Comparison of ENCODE assay signal across 10 mouse cellular contexts in the genomic region with DNA sequence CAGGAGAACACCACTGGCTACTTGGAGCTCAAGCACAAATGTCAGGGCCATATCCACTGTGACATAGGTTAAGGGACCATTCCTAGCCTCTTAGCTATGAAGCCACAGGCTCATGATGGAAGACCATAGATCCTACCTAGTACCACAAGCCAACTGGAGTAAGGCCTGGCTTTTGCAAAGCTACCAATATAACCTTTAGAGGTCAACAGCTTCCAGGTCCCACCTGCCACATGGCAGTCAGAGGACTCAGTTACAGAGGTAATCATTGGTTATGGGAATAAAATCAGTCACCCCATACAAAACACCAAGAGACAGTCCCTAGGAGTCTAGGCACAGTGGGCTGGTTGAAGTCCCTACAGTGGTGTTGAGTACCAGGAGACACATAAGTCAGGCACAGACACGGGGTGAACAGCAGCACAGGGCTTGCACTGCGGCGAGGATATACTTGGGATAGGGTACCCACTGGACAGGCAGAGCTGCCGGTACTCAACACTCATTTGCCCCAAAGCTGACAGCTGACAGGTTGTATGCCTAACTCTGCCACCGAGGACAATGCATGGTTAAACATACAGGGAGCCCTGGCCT. TPM values are rescaled to one million over a fixed set of nuclear protein-coding genes. Genes with fewer than 3 reads are reported as not detected.
"Had no signal": no experiment of that assay in that cellular context is flagged by ENCODE, and none has a peak within 500 bp of the region (broad histone marks: within the 10 kb centered on the region; RNA-seq: fewer than 3 reads in every experiment).

No protein-coding gene starts in this region.

- H3K4me1 ChIP-seq: limb, embryonic 12.5 days; lung, embryonic 15.5 days; megakaryocyte, embryonic 14.5 days had no signal

- DNase-seq: right cerebral cortex, postnatal 4 days; thymus, adult 18-20 months had no signal

- H3K27ac ChIP-seq: kidney, postnatal 0 days; layer of hippocampus, adult 2 months; limb, embryonic 12.5 days; liver, embryonic 13.5 days; lung, embryonic 15.5 days; macrophage had no signal

- H3K4me2 ChIP-seq: limb, embryonic 12.5 days; liver, embryonic 13.5 days; lung, embryonic 15.5 days had no signal

- H3K9me3 ChIP-seq: limb, embryonic 12.5 days; liver, embryonic 13.5 days; lung, embryonic 15.5 days; megakaryocyte, embryonic 14.5 days had no signal

- H3K9ac ChIP-seq: liver, embryonic 13.5 days; liver, postnatal 0 days; lung, embryonic 15.5 days had no signal

- H3K27me3 ChIP-seq: limb, embryonic 12.5 days; liver, embryonic 13.5 days; lung, embryonic 15.5 days; megakaryocyte, embryonic 14.5 days had no signal

- H3K4me3 ChIP-seq: layer of hippocampus, adult 2 months; limb, embryonic 12.5 days; liver, embryonic 13.5 days; lung, embryonic 15.5 days; megakaryocyte, embryonic 14.5 days had no signal

RNA-seq across cellular contexts. Expression of a gene that starts 24.1 kb away (rescaled TPM):
- polyA plus RNA-seq: macrophage had no signal
